Mouse (Mus musculus) gastrocnemius, adult 2 months (tissue): ENCODE measurements at regions not wholly inside any gene's neighbourhood (a gene's known extent, or its start where the extent isn't known, plus 50 kb on each side); places are given as distances from the start of the nearest gene placed in this dataset.
A peak's percentile ranks its signal among the peaks of the same experiment; 100 is the strongest.

Source experiments
- DNase-seq: peaks from one replicate; pipeline ENCODE4 v3.0.0; 2022
- H3K27ac ChIP-seq: fragments of 200-600 bp; 2 replicates; pipeline ENCODE4 v1.8.1; 2022; ENCODE audit warnings: mild to moderate bottlenecking
- H3K4me3 ChIP-seq: fragments of 200-600 bp; 2 replicates; pipeline ENCODE4 v1.8.1; 2022; ENCODE audit warnings: mild to moderate bottlenecking, moderate library complexity
- CTCF ChIP-seq: fragments of 200-600 bp; IDR thresholded peaks from 2 replicates; pipeline ENCODE4 v1.8.1; 2022; ENCODE audit warnings: antibody characterized with exemption, mild to moderate bottlenecking, moderate library complexity
- intact Hi-C: fragments of 180-260 bp; cut with DNase I; formaldehyde crosslinking; loops from one replicate; pipeline ENCODE4 v1.15.1; 2025

GRCm38 (mm10) chrX:49618721-49619120 is 53.4 kb upstream of the Olfr1320 start:
- Histone ChIP-seq H3K4me3 (no peak overlapping the region), H3K27ac (no peak overlapping the region)
- intact Hi-C loops = no loop called here
- no peak for DNase-seq
- no peak for TF ChIP-seq CTCF

GRCm38 (mm10) chrX:49619530-49619929 is 52.6 kb upstream of the Olfr1320 start:
- intact Hi-C loops = no loop called here
- TF ChIP-seq CTCF = peak; percentile 15; the same call in 1 of the 2 replicates
- DNase-seq = no peak

More at GRCm38 (mm10) chrX:49619530-49619929, 52.6 kb upstream of the Olfr1320 start:
- H3K27ac ChIP-seq = no peak overlapping the region
- H3K4me3 ChIP-seq = no peak overlapping the region
